Mouse (Mus musculus): Measurements from ENCODE around the gene Zfp958. TPM values are rescaled to one million over a fixed set of nuclear protein-coding genes. Genes with fewer than 3 reads are reported as not detected.

Gene Zfp958
- total RNA-seq, 4 experiments from 2014 or later = 11.9 to 15.5 (median 12.8) TPM

Other genes with a start within 250 kb of the Zfp958 start
- gene Cers4, start 120.1 kb upstream of the Zfp958 start, total RNA-seq (2022) = 10 to 100 TPM; 45.5 to 47.0 (median 46.5) TPM
- 1 to 10 TPM in 2 of 4 experiments, under 1 TPM in 2; 0.70 to 1.3 (median 1.1) TPM for gene Shcbp1, start 166.4 kb downstream of the Zfp958 start, total RNA-seq (2022)

All from left cerebral cortex, adult 8-10 months (tissue).